Mouse (Mus musculus): ENCODE data around the gene Hnf1b. TPM values are rescaled to one million over a fixed set of nuclear protein-coding genes. Genes with fewer than 3 reads are reported as not detected.
A peak's percentile ranks its signal among the peaks of the same experiment; 100 is the strongest.

Gene Hnf1b
- polyA plus RNA-seq, 2 experiments = 1.8 to 2.4 TPM

DNA sequence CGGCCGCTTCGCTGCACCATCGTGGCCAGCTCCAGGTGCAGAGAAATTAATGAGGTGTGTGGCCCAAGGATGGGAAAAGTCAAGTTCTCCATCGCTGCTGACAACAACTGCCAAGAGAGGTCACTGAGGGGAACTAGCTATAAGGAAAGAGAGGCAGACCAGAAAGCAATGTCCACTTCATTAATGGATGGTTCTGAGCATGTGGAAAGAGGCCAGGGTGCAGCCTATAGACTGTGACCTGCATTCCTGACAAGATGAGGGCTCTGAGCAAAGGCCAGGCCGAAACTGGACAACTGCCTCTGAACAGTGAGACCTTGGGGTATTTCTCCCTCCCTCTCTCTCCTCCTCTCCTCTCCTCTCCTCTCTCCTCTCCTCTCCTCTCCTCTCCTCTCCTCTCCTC is 10.4 kb upstream of the Hnf1b start:
- no peaks in the 10 kb centered on the region; a peak in 1 of 4 replicates for H3K4me1 ChIP-seq (replicated peaks; ENCODE audit: control insufficient read depth in 2 of 2, insufficient read depth in 2 of 2, low read length in 1 of 2)
- H3K27ac ChIP-seq = no peak overlapping the region
- no peak overlapping the region for H3K4me2 ChIP-seq (ENCODE audit: low read depth)
- TF ChIP-seq CTCF (IDR thresholded peaks at IDR 0.05; ENCODE audit: low read depth) (no peak), EP300 (IDR thresholded peaks at IDR 0.05; ENCODE audit: low read depth) (no peak)
- H3K27me3 ChIP-seq (ENCODE audit: control insufficient read depth, insufficient read depth, low read length) = no peaks in the 10 kb centered on the region
- DNase-seq (ENCODE audit: low read depth in 3 of 3, low spot score in 3 of 3) (no peak), ATAC-seq (ENCODE audit: insufficient read depth) (no peak)
- no peaks in the 10 kb centered on the region for H3K9me3 ChIP-seq (ENCODE audit: control insufficient read depth, low read length)
- H3K9ac ChIP-seq (replicated peaks) = no peak overlapping the region
- 72% methylated on average over 6 of the region's 6 CpGs for WGBS (ENCODE audit: insufficient replicate concordance)
- H3K36me3 ChIP-seq (replicated peaks; ENCODE audit: control insufficient read depth, insufficient read depth, low read depth) = no peaks in the 10 kb centered on the region
- no peak overlapping the region for H3K4me3 ChIP-seq (ENCODE audit: insufficient read depth in 1 of 2, low read depth in 2 of 2, low read length in 2 of 2)

DNA sequence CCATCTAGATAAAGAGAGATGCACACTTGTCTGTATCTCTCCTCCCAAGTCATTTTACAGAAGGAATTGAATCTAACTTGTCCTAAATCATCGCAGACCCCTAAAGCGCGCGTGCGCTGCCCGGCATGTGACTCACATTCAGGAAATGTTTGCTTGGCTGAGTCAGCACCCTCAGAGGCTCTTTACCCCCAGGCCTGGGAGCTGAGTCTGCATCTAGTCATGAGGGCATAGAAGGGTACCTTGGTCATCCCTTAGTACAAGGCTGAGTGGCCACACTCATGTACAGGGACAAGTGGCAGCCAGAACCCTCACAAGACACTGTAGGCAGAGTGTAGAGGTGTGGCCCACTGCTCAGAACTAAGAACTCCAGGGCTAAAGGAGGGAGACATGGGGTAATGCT is 6.3 kb upstream of the Hnf1b start:
- Histone ChIP-seq H3K27me3 (ENCODE audit: control insufficient read depth, insufficient read depth, low read length) (no peaks in the 10 kb centered on the region), H3K36me3 (replicated peaks; ENCODE audit: control insufficient read depth, insufficient read depth, low read depth) (no peaks in the 10 kb centered on the region), H3K9ac (replicated peaks) (no peak overlapping the region), H3K4me3 (ENCODE audit: insufficient read depth in 1 of 2, low read depth in 2 of 2, low read length in 2 of 2) (no peak overlapping the region), H3K27ac (no peak overlapping the region), H3K4me1 (replicated peaks; ENCODE audit: control insufficient read depth in 2 of 2, insufficient read depth in 2 of 2, low read length in 1 of 2) (no peaks in the 10 kb centered on the region), H3K9me3 (ENCODE audit: control insufficient read depth, low read length) (no peaks in the 10 kb centered on the region), H3K4me2 (ENCODE audit: low read depth) (no peak overlapping the region)
- TF ChIP-seq EP300 (IDR thresholded peaks at IDR 0.05; ENCODE audit: low read depth) (no peak), CTCF (IDR thresholded peaks at IDR 0.05; ENCODE audit: low read depth) (no peak)
- no peak for DNase-seq (ENCODE audit: low read depth in 3 of 3, low spot score in 3 of 3)
- no peak for ATAC-seq (ENCODE audit: insufficient read depth)
- 73% methylated on average over 6 of the region's 6 CpGs for WGBS (ENCODE audit: insufficient replicate concordance)

DNA sequence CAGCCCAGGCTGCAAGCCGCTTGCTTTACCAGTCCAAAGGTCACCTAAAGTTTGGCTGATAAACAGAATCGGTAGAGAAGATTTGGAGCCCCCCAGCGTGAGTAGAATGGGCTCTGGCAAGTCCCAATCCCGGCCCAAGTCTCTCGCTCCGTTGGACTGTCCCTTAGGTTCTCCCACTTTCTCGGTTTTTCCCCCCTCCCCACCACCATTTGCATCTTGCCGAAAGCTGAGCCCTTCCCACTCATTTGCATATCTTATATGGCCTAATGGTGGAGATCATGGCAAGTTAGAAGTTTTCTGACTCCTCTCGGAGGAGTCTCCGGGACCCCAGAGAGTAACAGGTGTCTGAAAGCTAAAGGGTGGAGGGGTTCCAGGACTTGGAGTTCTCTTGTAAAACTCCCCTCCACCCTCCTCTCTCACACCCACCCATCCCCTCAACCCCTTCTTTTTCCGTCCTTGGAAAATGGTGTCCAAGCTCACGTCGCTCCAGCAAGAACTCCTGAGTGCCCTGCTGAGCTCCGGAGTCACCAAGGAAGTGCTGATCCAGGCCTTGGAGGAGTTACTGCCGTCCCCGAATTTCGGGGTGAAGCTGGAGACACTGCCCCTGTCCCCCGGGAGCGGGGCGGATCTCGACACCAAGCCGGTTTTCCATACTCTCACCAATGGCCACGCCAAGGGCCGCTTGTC is 866 bp downstream of the Hnf1b start:
- Histone ChIP-seq H3K4me2 (ENCODE audit: low read depth) (peak overlapping the region; percentile 37), H3K27me3 (ENCODE audit: control insufficient read depth, insufficient read depth, low read length) (peaks cover 62% of the 10 kb centered on the region), H3K4me3 (ENCODE audit: insufficient read depth in 1 of 2, low read depth in 2 of 2, low read length in 2 of 2) (peak overlapping the region; percentile 23 to 44), H3K27ac (no peak overlapping the region), H3K9ac (replicated peaks) (no peak overlapping the region), H3K9me3 (ENCODE audit: control insufficient read depth, low read length) (no peaks in the 10 kb centered on the region), H3K4me1 (replicated peaks; ENCODE audit: control insufficient read depth in 2 of 2, insufficient read depth in 2 of 2, low read length in 1 of 2) (no peaks in the 10 kb centered on the region), H3K36me3 (replicated peaks; ENCODE audit: control insufficient read depth, insufficient read depth, low read depth) (no peaks in the 10 kb centered on the region)
- 0 out of 2 replicates have a peak, but pooled peaks have one; percentile 18 for ATAC-seq (ENCODE audit: insufficient read depth)
- 3% methylated on average over 24 of the region's 24 CpGs for WGBS (ENCODE audit: insufficient replicate concordance)
- DNase-seq (ENCODE audit: low read depth in 3 of 3, low spot score in 3 of 3) = no peak
- TF ChIP-seq CTCF (IDR thresholded peaks at IDR 0.05; ENCODE audit: low read depth) = no peak
- no peak for TF ChIP-seq EP300 (IDR thresholded peaks at IDR 0.05; ENCODE audit: low read depth)

DNA sequence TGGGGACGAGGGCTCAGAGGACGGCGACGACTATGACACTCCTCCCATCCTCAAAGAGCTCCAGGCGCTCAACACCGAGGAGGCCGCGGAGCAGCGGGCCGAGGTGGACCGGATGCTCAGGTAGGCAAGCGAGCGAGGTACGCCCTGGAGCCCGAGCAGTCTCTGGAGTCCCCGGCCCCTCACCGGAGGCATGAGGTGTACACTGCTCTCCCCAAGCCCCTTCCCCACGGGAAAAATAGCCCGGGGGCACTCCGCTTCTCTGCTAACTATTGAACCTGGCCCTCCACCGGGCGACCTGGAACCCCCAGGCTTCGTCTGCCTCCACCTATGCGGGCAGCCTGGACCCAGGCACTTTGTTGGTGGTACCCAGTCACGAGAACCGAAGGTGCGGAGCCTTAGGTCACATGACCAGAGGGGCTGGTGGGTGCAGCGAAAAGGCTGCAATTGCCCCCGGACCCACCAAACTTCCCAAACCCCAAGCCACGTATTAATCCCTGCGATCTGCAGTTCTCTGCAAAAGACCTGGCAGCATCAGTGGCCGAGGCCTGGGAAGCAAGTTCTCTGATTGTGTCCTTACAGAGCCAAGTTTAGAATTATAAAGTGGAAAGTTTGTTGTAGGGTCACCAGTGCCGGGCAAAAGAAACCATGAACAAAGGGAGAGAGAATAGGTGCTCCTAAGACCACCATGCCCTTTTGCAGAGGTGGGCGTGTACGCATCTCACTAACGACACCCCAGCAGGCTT is 1.6 kb downstream of the Hnf1b start:
- no peak for DNase-seq (ENCODE audit: low read depth in 3 of 3, low spot score in 3 of 3)
- ATAC-seq (ENCODE audit: insufficient read depth) = 0 out of 2 replicates have a peak, but pooled peaks have one; percentile 26
- Histone ChIP-seq H3K9me3 (ENCODE audit: control insufficient read depth, low read length) (no peaks in the 10 kb centered on the region), H3K27me3 (ENCODE audit: control insufficient read depth, insufficient read depth, low read length) (peaks cover 63% of the 10 kb centered on the region), H3K4me1 (replicated peaks; ENCODE audit: control insufficient read depth in 2 of 2, insufficient read depth in 2 of 2, low read length in 1 of 2) (no peaks in the 10 kb centered on the region), H3K36me3 (replicated peaks; ENCODE audit: control insufficient read depth, insufficient read depth, low read depth) (no peaks in the 10 kb centered on the region), H3K4me3 (ENCODE audit: insufficient read depth in 1 of 2, low read depth in 2 of 2, low read length in 2 of 2) (peak overlapping the region; percentile 23 to 44), H3K27ac (no peak overlapping the region), H3K4me2 (ENCODE audit: low read depth) (peak overlapping the region; percentile 37), H3K9ac (replicated peaks) (no peak overlapping the region)
- no peak for TF ChIP-seq CTCF (IDR thresholded peaks at IDR 0.05; ENCODE audit: low read depth)
- TF ChIP-seq EP300 (IDR thresholded peaks at IDR 0.05; ENCODE audit: low read depth) = no peak
- WGBS (ENCODE audit: insufficient replicate concordance) = 4% methylated on average over 36 of the region's 36 CpGs

DNA sequence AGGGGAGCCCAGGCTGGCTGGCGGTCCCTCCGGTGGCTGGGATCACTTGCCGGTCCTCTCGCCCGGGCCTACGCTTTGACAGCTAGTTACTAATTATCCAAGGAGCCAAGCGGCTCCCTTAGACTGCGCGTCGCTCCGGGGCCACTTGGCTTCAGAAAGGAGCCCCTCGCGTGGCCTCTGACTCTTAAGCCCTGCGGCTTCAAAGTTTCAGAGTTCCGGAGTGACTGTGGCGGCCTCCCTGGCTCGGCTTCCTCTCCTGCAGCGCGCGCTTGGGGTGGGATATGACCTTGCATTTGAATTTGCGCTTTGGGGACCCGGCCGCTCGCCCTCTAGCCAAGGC is 2.1 kb downstream of the Hnf1b start:
- Histone ChIP-seq H3K4me3 (ENCODE audit: insufficient read depth in 1 of 2, low read depth in 2 of 2, low read length in 2 of 2) (peak overlapping the region; percentile 23 to 44), H3K27me3 (ENCODE audit: control insufficient read depth, insufficient read depth, low read length) (peaks cover 63% of the 10 kb centered on the region), H3K27ac (no peak overlapping the region), H3K4me1 (replicated peaks; ENCODE audit: control insufficient read depth in 2 of 2, insufficient read depth in 2 of 2, low read length in 1 of 2) (no peaks in the 10 kb centered on the region), H3K4me2 (ENCODE audit: low read depth) (peak overlapping the region; percentile 28), H3K9ac (replicated peaks) (no peak overlapping the region), H3K36me3 (replicated peaks; ENCODE audit: control insufficient read depth, insufficient read depth, low read depth) (no peaks in the 10 kb centered on the region), H3K9me3 (ENCODE audit: control insufficient read depth, low read length) (no peaks in the 10 kb centered on the region)
- TF ChIP-seq EP300 (IDR thresholded peaks at IDR 0.05; ENCODE audit: low read depth) = no peak
- TF ChIP-seq CTCF (IDR thresholded peaks at IDR 0.05; ENCODE audit: low read depth) = no peak
- no peak for ATAC-seq (ENCODE audit: insufficient read depth)
- under 1% methylated on average over 24 of the region's 24 CpGs for WGBS (ENCODE audit: insufficient replicate concordance)
- DNase-seq (ENCODE audit: low read depth in 3 of 3, low spot score in 3 of 3) = no peak
